7 mouse cellular contexts compared by ENCODE assay signal in the genomic region with DNA sequence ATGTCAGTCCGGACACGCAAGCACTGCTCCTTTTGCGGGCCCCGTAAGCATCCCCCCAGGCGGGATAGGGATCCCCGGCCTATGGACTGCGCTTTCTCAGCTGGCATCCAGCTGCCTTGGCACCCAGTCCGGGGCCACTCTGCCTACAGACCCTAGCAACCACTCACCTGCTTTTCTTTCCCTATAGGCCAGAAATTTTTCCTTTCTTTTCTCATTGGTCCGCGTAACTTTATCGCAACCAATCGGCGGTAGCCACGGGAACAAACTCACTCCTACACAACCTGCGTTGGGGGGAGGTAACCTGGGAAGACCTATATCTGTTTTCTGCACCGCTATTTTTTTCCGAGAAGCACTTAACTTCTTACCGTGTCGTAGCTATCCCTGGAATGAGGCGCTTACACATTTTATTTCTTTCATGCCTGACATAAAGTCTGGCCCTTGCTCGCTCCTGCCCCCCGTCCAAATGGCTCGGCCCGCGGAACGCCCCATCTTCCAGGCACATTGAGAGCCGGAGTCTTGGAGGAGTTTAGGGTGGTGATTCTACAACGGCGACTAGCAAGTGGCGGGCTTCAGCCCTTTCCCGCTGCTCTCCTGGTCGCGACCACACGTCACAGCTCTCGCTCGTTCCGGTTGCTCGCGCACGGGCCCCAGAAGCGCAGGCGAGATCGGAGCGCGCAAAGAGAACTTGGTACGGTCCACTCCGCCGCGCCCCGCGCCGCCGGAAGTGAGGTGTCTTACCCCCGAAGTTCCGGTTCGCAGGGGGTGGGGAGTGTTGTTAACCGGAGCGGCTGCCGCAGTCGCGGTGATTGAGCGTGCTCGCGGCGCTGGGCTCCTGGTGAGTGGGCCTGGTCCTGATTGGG. TPM values are rescaled to one million over a fixed set of nuclear protein-coding genes. Genes with fewer than 3 reads are reported as not detected.
DNase-seq lines count a peak whose midpoint lies in the region; ATAC-seq lines count a peak whose summit lies in the region.

A gene (plus strand): TSS at position 283 of the 860 bp plus-strand sequence.

- ATAC-seq in intestine, embryonic 16.5 days, result peak; percentile 92
- ATAC-seq in midbrain, embryonic 11.5 days (ENCODE audit: low FRiP score), result peak; percentile 87

- H3K4me2 ChIP-seq in intestine, embryonic 16.5 days (ENCODE audit: low read depth, low read length), result peak within 1 kb of the TSS; percentile 77
- peak within 1 kb of the TSS; percentile 65 for H3K4me2 ChIP-seq in midbrain, embryonic 11.5 days

- no peaks in the 10 kb centered on the region for H3K9me3 ChIP-seq in intestine, embryonic 16.5 days (ENCODE audit: control insufficient read depth, low read length)
- H3K9me3 ChIP-seq in midbrain, embryonic 11.5 days (ENCODE audit: control insufficient read depth, low read length), result no peaks in the 10 kb centered on the region

- WGBS in intestine, embryonic 16.5 days, result under 1% methylated on average over 65 of the region's 65 CpGs
- WGBS in midbrain, embryonic 11.5 days, result under 1% methylated on average over 65 of the region's 65 CpGs

- intact Hi-C loops in left cerebral cortex, postnatal 36 days (cut with DNase I), result loop anchor here (1.0 kb wide), 1 partner anchor 38 kb away; a partner anchor contains a TSS

- peak within 1 kb of the TSS; percentile 94 for H3K9ac ChIP-seq in intestine, embryonic 16.5 days (ENCODE audit: low read depth, low read length)
- H3K9ac ChIP-seq in midbrain, embryonic 11.5 days (ENCODE audit: low read length), result peak within 1 kb of the TSS; percentile 94

- H3K4me1 ChIP-seq in intestine, embryonic 16.5 days (ENCODE audit: control insufficient read depth, insufficient read depth, low read length), result peaks cover 12% of the 10 kb centered on the region
- peaks cover 16% of the 10 kb centered on the region for H3K4me1 ChIP-seq in midbrain, embryonic 11.5 days (ENCODE audit: control insufficient read depth, insufficient read depth, low read length)

- peaks cover 31% of the 10 kb centered on the region for H3K36me3 ChIP-seq in intestine, embryonic 16.5 days (ENCODE audit: control insufficient read depth, insufficient read depth, low read length)
- peaks cover 18% of the 10 kb centered on the region for H3K36me3 ChIP-seq in midbrain, embryonic 11.5 days (ENCODE audit: control insufficient read depth, insufficient read depth, low read length)

- H3K27ac ChIP-seq in intestine, embryonic 16.5 days (ENCODE audit: low read length), result peak within 1 kb of the TSS; percentile 99
- peak within 1 kb of the TSS; percentile 97 for H3K27ac ChIP-seq in midbrain, embryonic 11.5 days (ENCODE audit: low read depth, low read length)

- DNase-seq in adrenal gland, adult 8-10 months, result peak; percentile 92
- peak; percentile 92 for DNase-seq in embryo, embryonic 9.5 days (ENCODE audit: extremely low spot score)
- DNase-seq in gastrocnemius, postnatal 4 days (ENCODE audit: low spot score in 2 of 2), result peak; percentile 76 to 91
- peak; percentile 92 for DNase-seq in left cerebral cortex, postnatal 36 days (ENCODE audit: low spot score in 2 of 2)
- peak; percentile 99 for DNase-seq in midbrain, embryonic 11.5 days (ENCODE audit: low spot score, missing footprints)
- DNase-seq in skeletal muscle tissue, adult 2 months (ENCODE audit: low read depth, low spot score), result peak; percentile 90

- no peaks in the 10 kb centered on the region for H3K27me3 ChIP-seq in intestine, embryonic 16.5 days (replicated peaks; ENCODE audit: control insufficient read depth, insufficient read depth, low read length)
- H3K27me3 ChIP-seq in midbrain, embryonic 11.5 days (ENCODE audit: control insufficient read depth, insufficient read depth, low read length), result no peaks in the 10 kb centered on the region

- peak within 1 kb of the TSS; percentile 80 for H3K4me3 ChIP-seq in intestine, embryonic 16.5 days (ENCODE audit: low read length)
- H3K4me3 ChIP-seq in midbrain, embryonic 11.5 days (ENCODE audit: low read depth, low read length), result peak within 1 kb of the TSS; percentile 89

RNA-seq across cellular contexts. Expression of the gene that starts here (rescaled TPM):
- 10 to 100 TPM; 59.6 to 78.9 (median 62.2) TPM for total RNA-seq in adrenal gland, adult 8-10 months (2022)
- total RNA-seq in gastrocnemius, postnatal 4 days (2021), result 10 to 100 TPM; 28.9 to 30.7 TPM
- 29.1 and 36.4 TPM in 2 replicates for polyA plus RNA-seq in intestine, embryonic 16.5 days (2015; fragmentation: Nextera tagmentation; extraction: Ambion mirVana)
- 10 to 100 TPM; 40.8 to 51.8 TPM for total RNA-seq in left cerebral cortex, postnatal 36 days (2021)
- polyA plus RNA-seq in midbrain, embryonic 11.5 days (2014; fragmentation: Nextera tagmentation; extraction: Ambion mirVana), result 18.6 and 23.1 TPM in 2 replicates

Comparison
In these comparisons a context has a peak if more than half of its experiments do, and no peak if none do; other contexts are left out.
1. Peak in every context shown above with its lines: DNase-seq, ATAC-seq, H3K4me3 ChIP-seq and H3K27ac ChIP-seq.